Mouse (Mus musculus) cerebral cortex, adult 2 months (tissue): ENCODE measurements around the gene Tsc1.

Source experiments
- WGBS: fragments of 180-500 bp; shearing (Covaris S2); methylation state at CpG from one replicate; pipeline ENCODE4 v1.1.7; 2018; 5-methylcytosine and 5-hydroxymethylcytosine counted together

Gene Tsc1

DNA sequence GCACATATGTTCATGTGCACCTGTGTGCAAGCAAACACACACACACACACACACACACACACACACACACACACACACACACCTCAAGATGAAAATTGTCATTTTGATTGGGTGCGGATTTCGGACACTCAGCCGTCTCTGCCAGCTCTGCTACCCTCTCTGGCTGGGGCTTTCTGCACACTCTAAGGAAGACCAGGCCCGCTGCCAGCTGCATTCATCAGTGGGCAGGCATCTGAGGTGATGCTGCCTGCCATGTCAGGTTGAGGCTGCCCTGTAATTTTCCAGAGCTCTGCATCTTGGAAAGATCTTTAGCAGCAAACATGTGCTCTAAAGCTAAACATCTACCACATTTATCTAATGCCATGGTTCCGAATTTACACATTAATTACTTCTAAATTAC lies 96.1 kb downstream of the Tsc1 start:
- 66% methylated on average over 5 of the region's 5 CpGs for WGBS

DNA sequence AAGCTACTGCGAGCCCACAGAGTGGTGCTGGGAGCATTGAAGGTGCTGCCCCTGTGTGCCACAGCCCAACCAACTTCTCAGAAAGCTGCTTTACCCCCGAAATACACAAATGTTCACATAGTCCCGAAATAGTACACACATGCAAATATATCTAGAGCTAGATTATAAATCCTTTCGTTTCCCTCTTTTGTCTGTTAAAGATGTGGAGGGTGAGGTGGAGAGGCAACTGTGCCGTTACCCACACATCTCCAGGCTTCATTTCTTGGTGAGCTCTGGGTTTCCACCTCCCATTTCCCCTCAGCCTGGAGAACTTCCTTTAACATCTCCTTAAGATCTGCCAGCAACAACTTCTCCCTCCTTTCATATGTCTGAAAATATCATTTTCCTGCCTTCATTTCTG lies 99.1 kb downstream of the Tsc1 start:
- 70% methylated on average over 5 of the region's 5 CpGs for WGBS
